Mouse (Mus musculus) C2C12 (cell line): ENCODE data around the gene Tacr2. TPM values are rescaled to one million over a fixed set of nuclear protein-coding genes. Genes with fewer than 3 reads are reported as not detected.

ENCODE experiments used
- H3K27me3 ChIP-seq: one replicate; pipeline ENCODE4 v1.6.1; 2011; ENCODE audit not compliant: control insufficient read depth, insufficient read depth, insufficient read length
- H3K36me3 ChIP-seq: one replicate; pipeline ENCODE4 v1.6.1; 2011; ENCODE audit not compliant: control insufficient read depth, insufficient read depth
- H3K4me3 ChIP-seq: one replicate; pipeline ENCODE4 v1.5.1; 2011; ENCODE audit warnings: mild to moderate bottlenecking, control low read depth; ENCODE audit not compliant: poor library complexity, insufficient read depth, severe bottlenecking
- H3K79me2 ChIP-seq: one replicate; pipeline ENCODE4 v1.6.1; 2011; ENCODE audit not compliant: control insufficient read depth, insufficient read depth
- H3K79me3 ChIP-seq: one replicate; pipeline ENCODE4 v1.6.1; 2011; ENCODE audit warnings: low read depth, control low read depth
- H3ac ChIP-seq: one replicate; pipeline ENCODE3; 2011; ENCODE audit warnings: low read depth; ENCODE audit not compliant: control insufficient read depth, insufficient read length
- CEBPB ChIP-seq: IDR thresholded peaks from one replicate; pipeline ENCODE4 v1.6.1; 2011; ENCODE audit warnings: low read depth, mild to moderate bottlenecking, control low read depth, moderate library complexity
- CTCF ChIP-seq: IDR thresholded peaks from one replicate; pipeline ENCODE4 v1.5.1; 2011; ENCODE audit not compliant: control insufficient read depth, insufficient read depth, insufficient read length
- FOSL1 ChIP-seq: IDR thresholded peaks from one replicate; pipeline ENCODE4 v1.8.0; 2011; ENCODE audit warnings: mild to moderate bottlenecking, low read length; ENCODE audit not compliant: poor library complexity, insufficient read depth, severe bottlenecking
- MAX ChIP-seq: IDR thresholded peaks from one replicate; pipeline ENCODE4 v1.6.1; 2011; ENCODE audit warnings: mild to moderate bottlenecking, control low read depth
- MYOD1 ChIP-seq: IDR thresholded peaks from one replicate; pipeline ENCODE4 v1.6.1; 2011; ENCODE audit warnings: low read depth; ENCODE audit not compliant: control insufficient read depth, insufficient read length
- MYOG ChIP-seq: IDR thresholded peaks from one replicate; pipeline ENCODE4 v1.6.1; 2011; ENCODE audit not compliant: control insufficient read depth, insufficient read length; ENCODE audit errors: extremely low read depth
- USF1 ChIP-seq: IDR thresholded peaks from one replicate; pipeline ENCODE4 v1.6.1; 2011; ENCODE audit warnings: low read depth, mild to moderate bottlenecking, control low read depth, moderate library complexity
- polyA plus RNA-seq: library from polyadenylated mRNA; unstranded; fragments of >200 nt; fragmentation: generic; extraction: Trizol; gene quantifications from one replicate; pipeline ENCODE4 v1.2.1, GENCODE M21; 2012; ENCODE audit warnings: missing spikeins

Tacr2 gene
- polyA plus RNA-seq, 1 experiment, result 0.04 TPM

GRCm38 (mm10) chr10:62296086-62296872 is 44.0 kb downstream of the Tacr2 start:
- no peak overlapping the region for H3K4me3 ChIP-seq
- no peak overlapping the region for H3ac ChIP-seq
- H3K79me3 ChIP-seq, result no peaks in the 10 kb centered on the region
- H3K36me3 ChIP-seq, result peaks cover 61% of the 10 kb centered on the region
- no peaks in the 10 kb centered on the region for H3K79me2 ChIP-seq
- no peak for TF ChIP-seq CEBPB
- TF ChIP-seq MYOD1, result no peak
- TF ChIP-seq CTCF, result no peak
- no peak for TF ChIP-seq MAX
- no peak for TF ChIP-seq USF1
- TF ChIP-seq MYOG, result no peak
- TF ChIP-seq FOSL1, result no peak
- no peaks in the 10 kb centered on the region for H3K27me3 ChIP-seq

GRCm38 (mm10) chr10:62300006-62300827 is 48.0 kb downstream of the Tacr2 start:
- H3K79me3 ChIP-seq, result no peaks in the 10 kb centered on the region
- peak overlapping the region; percentile 65 for H3ac ChIP-seq
- TF ChIP-seq USF1, result peak; percentile 99
- no peak for TF ChIP-seq CEBPB
- peak; percentile 63 for TF ChIP-seq MAX
- peak; percentile 17 for TF ChIP-seq FOSL1
- no peak for TF ChIP-seq CTCF
- H3K36me3 ChIP-seq, result peaks cover 42% of the 10 kb centered on the region
- H3K4me3 ChIP-seq, result no peak overlapping the region
- H3K79me2 ChIP-seq, result peaks cover 15% of the 10 kb centered on the region
- no peaks in the 10 kb centered on the region for H3K27me3 ChIP-seq

DNA sequence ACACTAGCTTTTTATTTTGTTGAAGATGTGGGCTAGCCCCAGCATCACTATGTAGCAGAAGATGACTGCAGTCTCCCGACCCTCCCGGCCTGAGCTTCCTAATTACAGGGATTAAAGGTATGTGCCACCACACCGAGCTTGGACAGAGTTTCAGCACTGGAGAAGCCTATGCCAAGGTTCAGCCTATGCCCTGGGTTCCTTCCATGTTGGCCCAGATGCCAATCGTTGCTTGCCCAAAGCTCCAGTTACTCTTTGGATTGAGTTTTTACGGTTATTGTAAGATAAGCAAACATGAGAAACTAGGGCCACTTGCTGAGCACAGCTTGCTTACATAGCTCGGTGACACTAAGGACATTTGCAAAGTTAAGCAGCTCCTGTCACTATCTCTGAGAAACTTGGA is 52.9 kb downstream of the Tacr2 start:
- Histone ChIP-seq H3K36me3 (peaks cover 30% of the 10 kb centered on the region), H3ac (no peak overlapping the region), H3K79me2 (peaks cover 15% of the 10 kb centered on the region), H3K4me3 (no peak overlapping the region), H3K79me3 (peaks cover 2% of the 10 kb centered on the region), H3K27me3 (no peaks in the 10 kb centered on the region)
- TF ChIP-seq MAX (no peak), FOSL1 (no peak), MYOD1 (no peak), CEBPB (no peak), USF1 (no peak), CTCF (no peak), MYOG (no peak)

- Histone ChIP-seq H3K79me2 (peaks cover 19% of the 10 kb centered on the region), H3K27me3 (no peaks in the 10 kb centered on the region), H3K79me3 (peaks cover 5% of the 10 kb centered on the region), H3K4me3 (no peak overlapping the region), H3ac (no peak overlapping the region), H3K36me3 (peaks cover 33% of the 10 kb centered on the region)
- TF ChIP-seq CTCF, result no peak
- no peak for TF ChIP-seq USF1
- TF ChIP-seq MAX, result no peak
- TF ChIP-seq MYOD1, result no peak
- TF ChIP-seq CEBPB, result no peak
- TF ChIP-seq MYOG, result no peak
- no peak for TF ChIP-seq FOSL1
Observed at GRCm38 (mm10) chr10:62306483-62306882, 54.2 kb downstream of the Tacr2 start.

- Histone ChIP-seq H3ac (no peak overlapping the region), H3K4me3 (no peak overlapping the region), H3K79me2 (peaks cover 5% of the 10 kb centered on the region), H3K27me3 (no peaks in the 10 kb centered on the region), H3K36me3 (peaks cover 20% of the 10 kb centered on the region), H3K79me3 (peaks cover 5% of the 10 kb centered on the region)
- TF ChIP-seq MYOG, result no peak
- no peak for TF ChIP-seq MYOD1
- TF ChIP-seq CTCF, result no peak
- TF ChIP-seq MAX, result no peak
- no peak for TF ChIP-seq FOSL1
- TF ChIP-seq USF1, result no peak
- TF ChIP-seq CEBPB, result no peak
Observed at GRCm38 (mm10) chr10:62308896-62309491, 56.8 kb downstream of the Tacr2 start.
